Mouse (Mus musculus): ENCODE data around the gene Myh7. TPM values are rescaled to one million over a fixed set of nuclear protein-coding genes. Genes with fewer than 3 reads are reported as not detected.

Gene Myh7
- polyA plus RNA-seq (2012; ENCODE audit: low replicate concordance), result not detected in 2 replicates

GRCm38 (mm10) chr14:54994136-54994868 lies at the start of gene Myh7:
Myh7 (minus strand) TSS chr14:54994626.

GRCm38 (mm10) chr14:55014991-55015766 lies 20.8 kb upstream of the Myh7 start, which contains the start of gene Ngdn:
Ngdn (plus strand) TSS chr14:55015454.

GRCm38 (mm10) chr14:54976633-54977032 lies 17.8 kb downstream of the Myh7 start, which contains the start of gene Gm17428:
Gm17428 (plus strand) TSS chr14:54976933.

GRCm38 (mm10) chr14:54966320-54966977 lies 28.0 kb downstream of the Myh7 start, which contains the start of gene Myh6:
Myh6 (minus strand) TSS chr14:54966927.

GRCm38 (mm10) chr14:54935904-54936830 lies 58.3 kb downstream of the Myh7 start, which contains the start of gene Cmtm5:
Cmtm5 (plus strand) TSS chr14:54936261.

GRCm38 (mm10) chr14:54932645-54933150 lies 61.7 kb downstream of the Myh7 start, which contains the start of gene Il25:
Il25 (plus strand) TSS chr14:54932695.

GRCm38 (mm10) chr14:54925349-54926342 lies 68.8 kb downstream of the Myh7 start, which contains the start of gene Efs:
Efs (minus strand) TSS chr14:54926126.

Other genes with a start within 250 kb of the Myh7 start
- 19.6 and 21.8 TPM in 2 replicates for gene Slc7a8, start 212.7 kb downstream of the Myh7 start, polyA plus RNA-seq (2012; ENCODE audit: low replicate concordance)
- not detected in 2 replicates for gene Rnf212b, start 180.5 kb downstream of the Myh7 start, polyA plus RNA-seq (2012; ENCODE audit: low replicate concordance)
- 0.86 and 0.91 TPM in 2 replicates for gene Homez, start 123.7 kb downstream of the Myh7 start, polyA plus RNA-seq (2012; ENCODE audit: low replicate concordance)
- gene Ppp1r3e, start 117.1 kb downstream of the Myh7 start, polyA plus RNA-seq (2012; ENCODE audit: low replicate concordance), result 1.2 TPM in 2 replicates
- 48.9 and 77.3 TPM in 2 replicates for gene Bcl2l2, start 111.2 kb downstream of the Myh7 start, polyA plus RNA-seq (2012; ENCODE audit: low replicate concordance)
- gene Gm20521, start 111.2 kb downstream of the Myh7 start, polyA plus RNA-seq (2012; ENCODE audit: low replicate concordance), result 10.1 and 11.1 TPM in 2 replicates
- 165 and 331 TPM in 2 replicates for gene Pabpn1, start 102.1 kb downstream of the Myh7 start, polyA plus RNA-seq (2012; ENCODE audit: low replicate concordance)
- 1.7 and 2.0 TPM in 2 replicates for gene Slc22a17, start 81.5 kb downstream of the Myh7 start, polyA plus RNA-seq (2012; ENCODE audit: low replicate concordance)
- gene Efs, start 68.5 kb downstream of the Myh7 start, polyA plus RNA-seq (2012; ENCODE audit: low replicate concordance), result 0.27 and 0.41 TPM in 2 replicates
- gene Il25, start 61.9 kb downstream of the Myh7 start, polyA plus RNA-seq (2012; ENCODE audit: low replicate concordance), result not detected in 2 replicates
- not detected in 2 replicates for gene Cmtm5, start 58.4 kb downstream of the Myh7 start, polyA plus RNA-seq (2012; ENCODE audit: low replicate concordance)
- gene Myh6, start 27.7 kb downstream of the Myh7 start, polyA plus RNA-seq (2012; ENCODE audit: low replicate concordance), result 0.52 TPM in 1 of 2 replicates, not detected in the other
- not detected in 2 replicates for gene Gm17428, start 17.7 kb downstream of the Myh7 start, polyA plus RNA-seq (2012; ENCODE audit: low replicate concordance)
- 35.4 and 46.8 TPM in 2 replicates for gene Ngdn, start 20.8 kb upstream of the Myh7 start, polyA plus RNA-seq (2012; ENCODE audit: low replicate concordance)
- gene Zfhx2, start 97.7 kb upstream of the Myh7 start, polyA plus RNA-seq (2012; ENCODE audit: low replicate concordance), result 7.2 and 11.2 TPM in 2 replicates
- 2.2 and 3.4 TPM in 2 replicates for gene Thtpa, start 100.2 kb upstream of the Myh7 start, polyA plus RNA-seq (2012; ENCODE audit: low replicate concordance)
- gene Ap1g2, start 112.0 kb upstream of the Myh7 start, polyA plus RNA-seq (2012; ENCODE audit: low replicate concordance), result 11.8 and 17.7 TPM in 2 replicates
- not detected in 2 replicates for gene Jph4, start 122.3 kb upstream of the Myh7 start, polyA plus RNA-seq (2012; ENCODE audit: low replicate concordance)
- not detected in 2 replicates for gene Dhrs2, start 227.4 kb upstream of the Myh7 start, polyA plus RNA-seq (2012; ENCODE audit: low replicate concordance)

Data from leukemia stem cell, adult 10-12 weeks (primary cell).